Mouse (Mus musculus) gonadal fat pad, adult 2 months (tissue): Measurements from ENCODE around the gene Mtmr1. TPM values are rescaled to one million over a fixed set of nuclear protein-coding genes. Genes with fewer than 3 reads are reported as not detected.
"Not testable (repeated sequence)": the region's sequence is repeated elsewhere in the genome, so short reads cannot be mapped to it uniquely, and the experiment has no call there.

Experiments
- DNase-seq: peaks from one replicate; pipeline ENCODE4 v3.0.0-alpha.2; 2012; ENCODE audit warnings: low read depth
- polyA plus RNA-seq: library from polyadenylated mRNA; depleted of rRNA; stranded (reverse); fragments of >200 nt; gene quantifications from 2 replicates; pipeline ENCODE4 v1.2.3, GENCODE M21; 2012; rRNA removed

The Mtmr1 gene
- polyA plus RNA-seq, result 11.2 and 12.4 TPM in 2 replicates

GRCm38 (mm10) chrX:71364554-71364991, at the start of gene Mtmr1:
Gene Mtmr1 (plus strand): TSS chrX:71364760.
- no peak for DNase-seq

GRCm38 (mm10) chrX:71352033-71352432, 12.5 kb upstream of the Mtmr1 start:
- DNase-seq, result no peak

DNA sequence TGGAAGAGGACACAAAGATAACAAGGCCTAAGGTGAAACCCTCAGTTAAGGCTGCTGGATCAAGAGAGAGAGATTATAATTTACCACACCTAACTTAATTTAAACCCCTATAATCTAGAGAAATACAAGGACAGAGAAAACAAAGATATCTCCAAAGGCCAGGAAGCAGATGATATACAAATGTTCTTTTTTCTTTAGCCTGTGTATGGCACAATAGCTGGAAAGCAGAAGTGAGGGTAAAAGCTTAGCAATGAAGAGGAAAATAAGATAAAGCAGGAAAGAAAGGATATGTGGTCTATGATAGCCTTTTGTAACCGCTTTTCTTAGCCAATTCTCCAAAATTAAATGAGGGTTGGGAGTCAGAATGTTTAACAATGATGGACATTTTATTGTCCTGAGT, 9.2 kb upstream of the Mtmr1 start:
- DNase-seq, result no peak

GRCm38 (mm10) chrX:71361793-71362192, 2.8 kb upstream of the Mtmr1 start:
- DNase-seq, result not testable (repeated sequence)

DNA sequence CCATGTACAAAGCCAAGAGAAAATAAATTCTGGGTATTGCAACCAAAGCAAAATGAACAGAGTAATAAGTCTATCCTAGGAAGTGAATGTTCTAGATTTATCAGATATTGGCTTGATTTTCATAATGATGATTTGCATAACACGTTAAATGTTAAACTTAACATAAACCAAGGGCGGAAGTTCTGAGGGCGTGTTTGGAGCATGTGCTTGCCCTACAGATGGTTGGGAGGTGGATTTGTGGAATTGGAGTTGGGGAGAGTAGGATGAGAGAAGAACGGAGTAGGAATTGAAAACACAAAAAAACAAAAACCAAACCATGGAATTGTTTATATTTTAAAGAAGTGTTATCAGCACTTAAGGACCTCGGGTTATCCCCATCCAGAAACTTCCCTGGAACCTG, 498 bp upstream of the Mtmr1 start:
- DNase-seq, result no peak

DNA sequence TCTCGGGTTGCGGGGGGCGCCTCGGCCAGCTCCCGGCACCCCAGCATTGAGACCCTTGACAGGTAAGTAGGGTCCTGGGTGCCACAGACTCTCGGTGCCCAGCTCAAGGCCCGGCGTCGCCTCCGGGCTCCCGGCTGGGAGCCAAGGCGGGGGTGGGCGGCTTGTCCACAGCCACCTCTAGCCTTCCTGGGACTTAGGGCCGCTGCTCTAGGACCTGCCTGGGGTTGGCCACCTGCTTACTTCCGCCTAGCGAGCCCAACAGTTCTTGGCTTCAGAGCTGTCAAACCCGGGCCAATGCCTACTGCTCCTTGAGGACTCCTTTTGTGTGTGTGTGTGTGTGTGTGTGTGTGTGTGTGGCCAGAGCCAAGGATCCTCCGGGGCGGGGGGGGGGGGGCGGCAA, 451 bp downstream of the Mtmr1 start:
- DNase-seq, result no peak

DNA sequence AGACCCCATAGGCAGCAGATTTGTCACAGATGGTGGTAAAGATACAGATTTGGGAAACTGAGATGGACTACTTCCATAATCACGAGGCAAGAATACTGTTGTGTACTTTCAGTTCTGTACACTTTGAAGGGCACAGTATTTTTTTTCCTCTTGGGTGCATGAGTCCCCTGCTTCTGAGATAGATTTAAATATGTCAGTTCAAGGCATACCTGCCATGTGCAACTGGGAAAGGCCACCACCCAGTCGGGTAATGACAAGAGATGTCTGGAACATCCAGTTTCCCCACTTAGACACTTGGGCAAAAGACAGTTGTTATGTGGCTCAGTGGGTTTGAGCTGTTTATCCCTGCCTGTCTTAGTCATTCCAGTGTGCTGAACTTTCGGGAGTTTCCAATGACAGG, 950 bp downstream of the Mtmr1 start:
- no peak for DNase-seq

- no peak for DNase-seq
Measured at GRCm38 (mm10) chrX:71366973-71367372, 2.4 kb downstream of the Mtmr1 start.

DNA sequence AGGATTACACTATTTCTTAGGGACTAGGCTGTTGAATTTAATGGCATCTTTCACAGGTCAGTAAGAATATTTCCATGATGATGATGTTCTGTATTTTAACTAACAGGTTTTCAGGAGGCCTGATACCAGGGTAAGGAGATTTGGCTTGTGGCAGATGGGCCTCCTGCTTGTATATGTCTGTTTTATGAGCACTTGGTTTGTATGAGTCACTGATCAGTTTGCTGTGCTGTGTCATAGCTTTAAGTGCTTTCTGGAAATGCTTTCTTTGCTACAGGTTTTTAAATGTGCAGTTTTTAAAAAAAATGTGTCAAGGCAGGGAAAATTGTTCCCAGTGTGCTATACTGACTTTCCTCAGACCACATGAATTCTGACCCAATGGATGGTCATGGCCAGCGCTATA, 12.2 kb downstream of the Mtmr1 start:
- DNase-seq, result no peak

DNA sequence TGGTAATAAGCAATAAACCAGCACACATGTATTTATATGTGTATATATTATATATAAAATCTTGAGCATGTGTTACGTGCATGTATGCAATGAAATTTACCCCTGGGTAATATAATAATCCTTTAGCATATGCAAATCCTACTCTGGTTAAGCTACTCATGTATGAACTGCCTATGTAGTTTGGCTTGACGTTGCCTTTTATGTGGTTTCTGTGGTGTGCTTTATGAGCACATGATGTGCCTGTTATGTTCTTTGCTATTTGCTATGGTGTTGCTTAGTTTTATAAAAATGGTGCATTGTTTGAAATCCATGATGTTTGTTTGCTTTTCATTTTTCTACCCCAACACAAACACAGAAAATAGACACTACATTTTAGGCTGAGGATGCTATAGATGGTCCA, 13.9 kb downstream of the Mtmr1 start:
- no peak for DNase-seq

DNA sequence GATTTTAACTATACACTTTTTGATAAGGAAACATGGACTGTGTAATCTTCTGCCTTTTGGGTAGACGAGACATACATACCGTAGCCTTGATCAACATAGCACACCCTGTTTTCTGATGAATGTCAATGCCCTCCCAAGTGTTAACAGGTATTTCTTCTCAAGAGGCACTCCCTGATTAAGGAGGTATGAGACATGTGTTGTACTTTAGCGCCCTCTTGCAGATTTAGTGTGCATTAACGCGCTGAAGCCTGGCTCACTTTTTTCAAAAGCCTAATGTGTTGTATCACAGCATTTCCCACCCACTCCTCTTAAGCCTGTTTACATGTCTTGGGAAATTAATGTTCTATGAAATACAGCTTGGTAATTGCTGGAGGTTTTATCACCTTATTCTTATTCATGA, 17.0 kb downstream of the Mtmr1 start:
- DNase-seq, result no peak

GRCm38 (mm10) chrX:71396326-71396725, 31.8 kb downstream of the Mtmr1 start:
- DNase-seq, result no peak

GRCm38 (mm10) chrX:71406290-71406689, 41.7 kb downstream of the Mtmr1 start:
- no peak for DNase-seq

GRCm38 (mm10) chrX:71408386-71408785, 43.8 kb downstream of the Mtmr1 start:
- no peak for DNase-seq

- DNase-seq, result no peak
Measured at GRCm38 (mm10) chrX:71412776-71413175, 48.2 kb downstream of the Mtmr1 start.

- DNase-seq, result no peak
Measured at GRCm38 (mm10) chrX:71413616-71414015, 49.1 kb downstream of the Mtmr1 start.

DNA sequence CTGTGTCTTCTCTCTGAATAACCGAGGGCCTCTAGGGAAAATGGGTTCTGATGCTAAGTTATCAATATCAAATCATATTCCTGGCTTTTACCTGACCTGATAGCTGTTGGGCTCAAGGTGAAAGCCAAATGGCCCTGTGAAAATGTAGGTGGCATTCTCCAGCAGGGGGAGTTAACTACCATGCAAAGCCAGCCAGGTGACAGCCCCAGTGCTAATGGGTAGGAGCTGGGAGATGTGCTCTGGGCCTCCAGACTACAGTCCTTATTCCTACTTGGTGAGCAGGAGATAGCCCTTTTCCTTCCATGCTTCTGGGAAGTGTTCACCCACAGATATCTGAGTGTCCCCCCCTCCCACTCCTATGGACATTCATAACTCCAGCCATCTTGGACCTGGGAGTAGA, 60.3 kb downstream of the Mtmr1 start:
- no peak for DNase-seq

DNA sequence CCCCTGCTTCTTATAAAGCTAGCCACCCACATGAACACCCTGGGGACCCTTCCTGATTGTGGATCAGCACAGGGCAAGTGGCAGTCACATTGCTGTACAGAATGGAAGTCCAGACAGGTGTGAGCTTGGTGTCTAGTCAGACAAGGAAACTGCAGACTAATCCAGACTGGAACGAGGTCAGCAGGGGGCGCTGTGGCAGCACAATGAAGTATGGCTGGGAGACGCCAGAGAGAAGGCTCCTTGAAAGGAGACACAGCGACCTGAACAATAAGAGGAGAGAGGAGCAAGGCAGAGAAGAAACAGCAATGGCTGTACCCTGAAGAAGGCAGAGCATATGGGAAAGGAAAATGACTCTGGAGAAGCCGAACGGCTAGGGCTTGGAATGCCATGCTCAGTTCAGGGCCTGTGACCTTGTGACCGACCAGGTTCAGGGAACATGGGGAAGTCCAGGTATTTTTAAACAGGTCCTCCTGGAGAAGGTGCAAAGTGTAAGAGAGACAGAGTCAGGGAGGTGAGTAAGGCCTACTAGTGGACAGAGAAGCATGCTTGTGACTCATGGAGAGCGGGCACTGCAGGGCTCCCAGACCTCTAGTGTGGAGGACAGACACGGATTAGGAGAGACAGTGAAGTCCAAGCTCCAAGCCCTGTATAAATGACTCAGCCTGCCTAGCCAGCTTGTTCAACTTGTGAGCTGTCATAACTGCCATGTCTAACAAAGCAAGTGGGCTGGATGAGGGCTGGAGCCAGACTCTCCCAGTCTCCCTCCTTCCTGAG, 61.4 kb downstream of the Mtmr1 start:
- no peak for DNase-seq

- no peak for DNase-seq
Measured at GRCm38 (mm10) chrX:71427491-71427890, 62.9 kb downstream of the Mtmr1 start.

DNA sequence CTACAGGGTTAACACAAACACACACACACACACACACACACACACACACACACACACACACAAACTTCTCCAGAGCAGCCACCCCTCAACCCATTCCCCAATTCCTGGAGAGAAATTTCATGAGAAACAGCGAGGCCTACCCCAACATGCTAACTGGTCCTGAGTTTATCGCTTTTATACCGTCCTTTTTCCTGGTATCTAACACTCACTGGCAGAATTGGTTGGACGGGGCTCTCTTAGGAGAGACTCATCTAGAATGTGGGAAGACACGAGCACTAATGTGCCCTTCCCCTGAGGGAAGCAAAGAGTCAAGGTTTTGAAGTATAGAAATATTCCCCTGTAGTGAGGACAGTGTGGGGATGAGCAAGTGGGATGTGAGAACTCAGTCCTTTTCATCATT, 66.3 kb downstream of the Mtmr1 start:
- DNase-seq, result no peak

DNA sequence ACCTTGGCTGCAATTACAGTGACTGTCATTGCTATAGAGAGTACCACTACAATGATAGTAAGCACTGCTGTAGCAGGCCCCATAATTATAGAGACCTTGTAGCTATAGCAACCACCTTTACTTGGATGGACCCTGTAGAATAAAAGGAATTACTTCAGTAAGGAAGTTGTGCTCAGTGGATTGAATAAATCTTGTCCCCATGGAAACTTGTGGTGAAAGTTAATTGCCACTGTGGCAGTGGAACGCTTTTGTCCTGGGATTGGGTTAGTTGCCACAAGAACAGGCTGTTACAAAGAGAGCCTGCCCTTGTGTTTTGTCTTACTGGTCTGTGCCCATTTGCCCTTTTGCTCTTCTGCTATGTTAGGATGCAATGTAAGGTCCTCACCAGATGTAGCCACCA, 69.9 kb downstream of the Mtmr1 start:
- DNase-seq, result no peak

DNA sequence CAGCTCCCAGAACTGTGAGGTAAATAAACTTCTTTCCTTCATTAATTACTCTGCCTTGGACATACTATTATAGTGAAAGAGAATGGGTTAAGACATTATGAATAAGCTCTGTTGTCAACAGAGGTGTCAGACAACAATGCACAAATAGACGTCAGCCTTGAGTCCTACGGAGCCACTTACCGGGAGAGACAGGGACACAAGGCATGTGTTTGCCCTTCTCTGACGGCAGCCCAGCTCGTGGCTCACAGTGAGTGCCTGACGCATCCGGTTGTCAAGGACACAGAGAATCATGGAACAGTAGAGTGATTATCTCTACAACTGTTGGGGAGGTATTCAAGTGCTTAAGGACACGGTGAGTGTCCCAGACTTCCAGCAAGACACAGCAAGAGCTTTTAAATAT, 70.3 kb downstream of the Mtmr1 start:
- DNase-seq, result no peak

DNA sequence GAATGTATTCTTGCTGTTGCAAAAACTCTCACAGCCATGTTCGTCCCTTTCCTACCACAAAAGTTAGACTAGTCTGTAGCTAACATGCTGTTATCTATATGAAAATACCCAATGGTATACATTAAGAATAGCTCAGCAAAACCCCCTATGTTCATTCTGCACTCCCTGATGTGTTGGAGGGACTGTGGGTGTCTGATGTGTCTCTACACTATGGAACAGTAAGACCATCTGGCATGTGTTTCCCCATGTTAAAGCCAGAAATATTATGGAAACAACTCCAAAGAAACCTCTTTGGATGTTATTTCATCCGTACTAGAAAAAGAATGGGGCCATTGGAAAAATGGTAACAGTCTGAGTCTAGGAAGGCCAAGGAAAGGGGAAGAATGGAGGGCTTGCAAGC, 71.0 kb downstream of the Mtmr1 start:
- DNase-seq, result no peak

DNA sequence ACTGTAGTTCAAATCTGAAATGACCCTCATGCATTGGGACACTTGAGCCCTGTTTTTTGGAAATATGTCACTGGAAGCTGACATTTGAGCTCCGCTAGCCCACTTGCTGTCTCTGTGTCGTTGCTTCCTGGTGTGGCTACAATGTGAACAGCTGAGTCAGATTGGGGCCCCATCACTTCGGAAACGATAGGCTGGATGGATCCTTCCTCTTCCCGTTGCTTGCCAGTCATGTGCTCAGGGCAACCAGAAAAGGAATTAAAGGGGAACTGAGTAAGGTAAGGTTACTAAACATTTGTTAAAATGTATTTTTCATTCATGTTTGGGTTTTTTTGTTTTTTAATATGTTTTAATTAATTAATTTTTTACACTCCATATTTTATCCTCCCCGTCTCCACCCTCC, 74.9 kb downstream of the Mtmr1 start:
- DNase-seq, result no peak
